Mouse (Mus musculus) cerebellum, postnatal 4 days (tissue): ENCODE data around the gene 9530077C05Rik.
"Not testable (repeated sequence)": the region's sequence is repeated elsewhere in the genome, so short reads cannot be mapped to it uniquely, and the experiment has no call there.

Experiments
- DNase-seq, 2 experiments: peaks; one replicate each; pipeline ENCODE4 v3.0.0; 2022; ENCODE audit warnings: low spot score in 2 of 2, mixed read lengths in 1 of 2

Gene 9530077C05Rik

GRCm38 (mm10) chr9:22417547-22417946 lies 6.2 kb downstream of the 9530077C05Rik start:
- no peak for DNase-seq

- no peak for DNase-seq
These were observed 8.6 kb downstream of the 9530077C05Rik start for GRCm38 (mm10) chr9:22419877-22420276.

- no peak for DNase-seq
These were observed 9.2 kb downstream of the 9530077C05Rik start for GRCm38 (mm10) chr9:22420491-22420890.

- DNase-seq = no peak
These were observed 11.2 kb downstream of the 9530077C05Rik start for GRCm38 (mm10) chr9:22422559-22422958.

GRCm38 (mm10) chr9:22423507-22423906 lies 12.2 kb downstream of the 9530077C05Rik start:
- DNase-seq = no peak

- DNase-seq = no peak
These were observed 12.9 kb downstream of the 9530077C05Rik start for GRCm38 (mm10) chr9:22424196-22424595.

GRCm38 (mm10) chr9:22424719-22425118 lies 13.4 kb downstream of the 9530077C05Rik start:
- DNase-seq = no peak

- DNase-seq = no peak
These were observed 16.8 kb downstream of the 9530077C05Rik start for GRCm38 (mm10) chr9:22428028-22428665.

GRCm38 (mm10) chr9:22428666-22429410 lies 17.5 kb downstream of the 9530077C05Rik start:
- DNase-seq = no peak

GRCm38 (mm10) chr9:22429533-22430241 lies 18.4 kb downstream of the 9530077C05Rik start:
- DNase-seq = no peak

GRCm38 (mm10) chr9:22430315-22430840 lies 19.1 kb downstream of the 9530077C05Rik start:
- no peak for DNase-seq

GRCm38 (mm10) chr9:22433221-22433620 lies 21.9 kb downstream of the 9530077C05Rik start:
- no peak for DNase-seq

- no peak for DNase-seq
These were observed 22.8 kb downstream of the 9530077C05Rik start for GRCm38 (mm10) chr9:22434101-22434500.

- no peak for DNase-seq
These were observed 27.5 kb downstream of the 9530077C05Rik start for GRCm38 (mm10) chr9:22438826-22439225.

GRCm38 (mm10) chr9:22443157-22443556 lies 31.8 kb downstream of the 9530077C05Rik start:
- no peak for DNase-seq

GRCm38 (mm10) chr9:22445123-22445522 lies 33.8 kb downstream of the 9530077C05Rik start:
- no peak for DNase-seq

- no peak for DNase-seq
These were observed 35.9 kb downstream of the 9530077C05Rik start for GRCm38 (mm10) chr9:22447213-22447612.

GRCm38 (mm10) chr9:22448420-22448819 lies 37.1 kb downstream of the 9530077C05Rik start:
- no peak for DNase-seq

- no peak for DNase-seq
These were observed 37.9 kb downstream of the 9530077C05Rik start for GRCm38 (mm10) chr9:22449209-22449608.

GRCm38 (mm10) chr9:22452697-22453096 lies 41.4 kb downstream of the 9530077C05Rik start:
- DNase-seq = no peak

GRCm38 (mm10) chr9:22453501-22453924 lies 42.2 kb downstream of the 9530077C05Rik start:
- no peak for DNase-seq

- not testable (repeated sequence) for DNase-seq
These were observed 42.7 kb downstream of the 9530077C05Rik start, which contains the start of gene Gm17545 for GRCm38 (mm10) chr9:22453990-22454389. Gene Gm17545 (plus strand): TSS chr9:22454290.
